Mouse (Mus musculus): ENCODE measurements around the gene Etfb. TPM values are rescaled to one million over a fixed set of nuclear protein-coding genes. Genes with fewer than 3 reads are reported as not detected.

Gene Etfb
- total RNA-seq, 2 experiments from 2014 or later: 58.8 to 77.2 TPM

- DNase-seq (ENCODE audit: extremely low spot score in 1 of 2, low spot score in 1 of 2): peak; percentile 69 to 74
These were observed 46.3 kb downstream of the Etfb start for GRCm38 (mm10) chr7:43490182-43490584.

- no peak for DNase-seq (ENCODE audit: extremely low spot score in 1 of 2, low spot score in 1 of 2)
These were observed 47.0 kb downstream of the Etfb start for GRCm38 (mm10) chr7:43490861-43491260.

GRCm38 (mm10) chr7:43495343-43496021 is 51.6 kb downstream of the Etfb start:
- DNase-seq (ENCODE audit: extremely low spot score in 1 of 2, low spot score in 1 of 2): peak in 1 of 2 experiments; percentile 63

Small RNA genes within 50 kb of the gene (microRNA-seq; reads per million reads assigned to microRNA genes)
- 0.40 to 1.1 reads per million in 2 experiments for gene Mir7051

Other genes with a start within 250 kb of the Etfb start
- 10 to 100 TPM; 24.1 to 24.4 TPM for gene Zfp715, start 130.8 kb upstream of the Etfb start, total RNA-seq (2021)
- gene Siglecf, start 92.7 kb upstream of the Etfb start, total RNA-seq (2021): under 1 TPM; 0.66 to 0.73 TPM
- under 1 TPM in 1 of 2 experiments, not detected in 1; 0.38 TPM for gene Siglecg, start 35.9 kb upstream of the Etfb start, total RNA-seq (2021)
- not detected for gene Lim2, start 16.4 kb upstream of the Etfb start, total RNA-seq (2021)
- not detected for gene Nkg7, start 7.0 kb upstream of the Etfb start, total RNA-seq (2021)
- gene Cldnd2, start 3.3 kb upstream of the Etfb start, total RNA-seq (2021): not detected
- 1 to 10 TPM in 1 of 2 experiments, not detected in 1; 1.6 TPM for gene Gm45233, start within 50 bp of the Etfb start, total RNA-seq (2021)
- 1 to 10 TPM; 1.8 to 1.9 TPM for gene Vsig10l, start 19.1 kb downstream of the Etfb start, total RNA-seq (2021)
- gene Iglon5, start 46.0 kb downstream of the Etfb start, total RNA-seq (2021): 10 to 100 TPM; 24.0 to 29.3 TPM
- gene 4931406B18Rik, start 61.9 kb downstream of the Etfb start, total RNA-seq (2021): not detected
- gene Cd33, start 100.3 kb downstream of the Etfb start, total RNA-seq (2021): 1 to 10 TPM; 3.2 to 5.7 TPM
- gene Zfp658, start 118.2 kb downstream of the Etfb start, total RNA-seq (2021): 1 to 10 TPM; 5.2 to 6.1 TPM
- 10 to 100 TPM; 21.6 to 25.3 TPM for gene Zfp719, start 135.5 kb downstream of the Etfb start, total RNA-seq (2021)
- gene Zfp819, start 163.1 kb downstream of the Etfb start, total RNA-seq (2021): under 1 TPM in 1 of 2 experiments, not detected in 1; 0.20 TPM
- gene Ceacam18, start 190.6 kb downstream of the Etfb start, total RNA-seq (2021): under 1 TPM in 1 of 2 experiments, not detected in 1; 0.12 TPM
- under 1 TPM; 0.45 to 0.98 TPM for gene Siglece, start 216.1 kb downstream of the Etfb start, total RNA-seq (2021)
- 10 to 100 TPM in 1 of 2 experiments, 1 to 10 TPM in 1; 8.8 to 11.6 TPM for gene Ctu1, start 227.9 kb downstream of the Etfb start, total RNA-seq (2021)
- gene Klk14, start 246.3 kb downstream of the Etfb start, total RNA-seq (2021): not detected